Mouse (Mus musculus): ENCODE results near the gene Nkain2.

DNA sequence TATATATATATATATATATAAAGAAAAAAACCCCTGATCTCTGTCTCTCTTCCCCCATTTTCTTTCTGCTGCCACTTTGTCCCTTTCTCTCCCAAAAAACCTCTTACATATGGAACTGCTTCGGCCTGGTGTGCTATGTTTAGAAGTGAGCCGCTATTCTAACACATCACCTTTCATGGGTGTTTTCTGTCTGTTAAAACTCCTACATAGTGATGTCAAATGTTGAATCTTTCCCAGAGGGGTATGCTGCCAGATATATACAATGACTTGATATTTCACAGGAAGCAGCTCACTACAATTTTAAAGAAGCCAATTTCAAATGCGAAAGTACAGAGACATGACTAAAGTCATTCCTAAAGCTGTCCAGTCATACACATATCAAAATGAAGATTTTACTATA is 49.6 kb upstream of the Nkain2 start:
- TF ChIP-seq POLR2A (IDR thresholded peaks at IDR 0.05; ENCODE audit: borderline replicate concordance, control insufficient read depth, low read depth, low read length) = no peak
- TF ChIP-seq CTCF (IDR thresholded peaks at IDR 0.05; ENCODE audit: control insufficient read depth, insufficient read depth, low read length) = no peak

Measured in bone marrow, adult 2 months (tissue).